Mouse (Mus musculus) hindbrain, embryonic 14.5 days (tissue): ENCODE results near the gene Lfng. TPM values are rescaled to one million over a fixed set of nuclear protein-coding genes. Genes with fewer than 3 reads are reported as not detected.

ENCODE experiments used
- ATAC-seq: fragments of 200-750 bp; cut with Nextera tagmentation; 2 replicates; pipeline ENCODE4 v1.8.0; 2017; ENCODE audit warnings: moderate number of reproducible peaks, mild to moderate bottlenecking, moderate TSS enrichment, moderate library complexity; ENCODE audit not compliant: low FRiP score
- DNase-seq: peaks from one replicate; pipeline ENCODE4 v3.0.0-alpha.2; 2015; ENCODE audit warnings: low spot score
- H3K27ac ChIP-seq: fragments of 300-500 bp; sonication (generic); 2 replicates; pipeline ENCODE4 v1.5.1; 2014; ENCODE audit warnings: mild to moderate bottlenecking, moderate library complexity
- H3K27me3 ChIP-seq: fragments of 300-500 bp; sonication (generic); 2 replicates; pipeline ENCODE4 v1.6.1; 2014; ENCODE audit warnings: mild to moderate bottlenecking, low read length, mixed read lengths; ENCODE audit not compliant: control insufficient read depth, insufficient read depth
- H3K36me3 ChIP-seq: fragments of 300-500 bp; sonication (generic); replicated peaks from 2 replicates; pipeline ENCODE4 v1.6.1; 2014; ENCODE audit not compliant: control insufficient read depth, insufficient read depth
- H3K4me1 ChIP-seq: fragments of 300-500 bp; sonication (generic); replicated peaks from 2 replicates; pipeline ENCODE4 v1.6.1; 2014; ENCODE audit warnings: antibody characterized with exemption, low read length, mixed read lengths; ENCODE audit not compliant: control insufficient read depth, insufficient read depth
- H3K4me2 ChIP-seq: fragments of 300-500 bp; sonication (generic); replicated peaks from 2 replicates; pipeline ENCODE4 v1.6.1; 2014; ENCODE audit warnings: mild to moderate bottlenecking, moderate library complexity
- H3K4me3 ChIP-seq: fragments of 300-500 bp; sonication (generic); replicated peaks from 2 replicates; pipeline ENCODE4 v1.5.1; 2014; ENCODE audit warnings: mild to moderate bottlenecking, low read length
- H3K9ac ChIP-seq: fragments of 300-500 bp; sonication (generic); 2 replicates; pipeline ENCODE4 v1.6.1; 2014
- H3K9me3 ChIP-seq: fragments of 300-500 bp; sonication (generic); 2 replicates; pipeline ENCODE4 v1.6.1; 2016; ENCODE audit warnings: low read length; ENCODE audit not compliant: control insufficient read depth
- WGBS: fragments of 180-500 bp; shearing (Covaris S2); extraction: QIAGEN DNeasy Blood & Tissue Kit; methylation state at CpG from one replicate; pipeline ENCODE4 v1.1.7; 2014; 5-methylcytosine and 5-hydroxymethylcytosine counted together
- polyA plus RNA-seq: library from polyadenylated mRNA; unstranded; fragments of >200 nt; fragmentation: Nextera tagmentation; extraction: Ambion mirVana; gene quantifications from 2 replicates; pipeline ENCODE4 v1.2.1, GENCODE M21; 2014

Lfng gene
- polyA plus RNA-seq, 1 experiment from 2014 or later = 25.7 TPM

DNA sequence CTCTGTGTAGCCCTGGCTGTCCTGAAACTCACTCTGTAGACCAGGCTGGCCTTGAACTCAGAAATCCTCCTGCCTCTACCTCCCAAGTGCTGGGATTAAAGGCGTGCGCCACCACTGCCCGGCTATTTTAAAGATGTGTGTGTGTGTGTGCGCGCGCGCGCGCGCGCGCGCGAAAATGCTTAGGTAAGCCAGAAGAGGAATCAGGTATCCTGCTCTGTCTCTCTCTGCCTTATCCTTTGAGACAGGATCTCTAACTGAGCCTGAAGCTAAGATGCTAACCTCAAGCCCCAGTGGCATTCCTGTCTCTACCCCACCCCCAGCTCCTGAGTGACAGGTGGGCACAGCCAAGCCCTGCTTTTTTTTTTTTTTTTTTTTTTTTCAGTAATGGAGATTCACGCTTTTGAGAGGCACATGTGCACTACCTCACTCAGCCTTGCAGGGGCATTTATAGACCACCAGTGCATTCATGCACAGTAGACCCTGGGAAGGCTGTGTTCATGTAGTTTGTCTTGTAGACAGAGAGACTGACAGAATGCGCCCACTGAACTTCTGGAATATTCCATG is 38.0 kb upstream of the Lfng start:
- no peak for ATAC-seq
- no peak overlapping the region for H3K4me3 ChIP-seq
- WGBS = 85% methylated on average over 16 of the region's 16 CpGs
- no peak overlapping the region for H3K4me2 ChIP-seq
- no peaks in the 10 kb centered on the region for H3K4me1 ChIP-seq
- no peak overlapping the region for H3K9ac ChIP-seq
- no peaks in the 10 kb centered on the region for H3K27me3 ChIP-seq
- no peaks in the 10 kb centered on the region for H3K36me3 ChIP-seq
- H3K9me3 ChIP-seq = no peaks in the 10 kb centered on the region
- H3K27ac ChIP-seq = no peak overlapping the region
- DNase-seq = no peak

- WGBS = 84% methylated on average over 13 of the region's 13 CpGs
- ATAC-seq = no peak
- no peaks in the 10 kb centered on the region for H3K36me3 ChIP-seq
Observed at GRCm38 (mm10) chr5:140570223-140570870, 36.8 kb upstream of the Lfng start.

DNA sequence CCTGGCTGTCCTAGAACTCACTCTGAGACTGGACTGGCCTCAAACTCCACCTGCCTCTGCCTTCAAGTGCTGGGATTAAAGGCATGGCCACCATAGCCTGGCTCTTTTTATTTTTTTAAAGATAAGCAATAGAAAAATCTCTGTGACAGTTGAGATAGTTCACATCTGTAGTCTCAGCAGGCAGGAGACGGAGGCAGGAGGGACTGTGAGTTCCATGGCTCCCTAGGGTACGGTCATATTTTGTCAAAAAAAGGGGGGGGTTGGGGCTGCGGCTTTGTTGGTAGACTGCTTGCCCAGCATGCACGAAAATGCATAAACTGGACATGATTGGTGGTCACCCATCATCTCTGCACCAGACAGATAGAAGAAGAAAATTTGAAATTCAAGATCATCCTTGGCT is 35.9 kb upstream of the Lfng start:
- H3K27ac ChIP-seq = no peak overlapping the region
- no peaks in the 10 kb centered on the region for H3K36me3 ChIP-seq
- H3K4me1 ChIP-seq = no peaks in the 10 kb centered on the region
- 47% methylated on average over 4 of the region's 4 CpGs for WGBS
- no peaks in the 10 kb centered on the region for H3K27me3 ChIP-seq
- no peaks in the 10 kb centered on the region for H3K9me3 ChIP-seq
- ATAC-seq (no peak), DNase-seq (no peak)
- no peak overlapping the region for H3K9ac ChIP-seq
- no peak overlapping the region for H3K4me3 ChIP-seq
- no peak overlapping the region for H3K4me2 ChIP-seq

More at GRCm38 (mm10) chr5:140570223-140570870, 36.8 kb upstream of the Lfng start:
- no peak for DNase-seq
- Histone ChIP-seq H3K9me3 (no peaks in the 10 kb centered on the region), H3K4me2 (no peak overlapping the region), H3K4me3 (no peak overlapping the region), H3K4me1 (no peaks in the 10 kb centered on the region), H3K9ac (no peak overlapping the region), H3K27ac (no peak overlapping the region), H3K27me3 (no peaks in the 10 kb centered on the region)

- ATAC-seq (no peak), DNase-seq (no peak)
- Histone ChIP-seq H3K9ac (no peak overlapping the region), H3K36me3 (no peaks in the 10 kb centered on the region), H3K27me3 (no peaks in the 10 kb centered on the region), H3K4me2 (no peak overlapping the region), H3K4me1 (no peaks in the 10 kb centered on the region), H3K9me3 (no peaks in the 10 kb centered on the region), H3K4me3 (no peak overlapping the region), H3K27ac (no peak overlapping the region)
- WGBS = 47% methylated on average over 10 of the region's 10 CpGs
Observed at GRCm38 (mm10) chr5:140571673-140572072, 35.4 kb upstream of the Lfng start.

- no peak overlapping the region for H3K9ac ChIP-seq
- H3K36me3 ChIP-seq = no peaks in the 10 kb centered on the region
- no peak for DNase-seq
- H3K4me1 ChIP-seq = no peaks in the 10 kb centered on the region
- no peak for ATAC-seq
- no peak overlapping the region for H3K4me2 ChIP-seq
- no peak overlapping the region for H3K27ac ChIP-seq
- H3K27me3 ChIP-seq = no peaks in the 10 kb centered on the region
- no peaks in the 10 kb centered on the region for H3K9me3 ChIP-seq
- 77% methylated on average over 6 of the region's 6 CpGs for WGBS
- no peak overlapping the region for H3K4me3 ChIP-seq
Observed at GRCm38 (mm10) chr5:140572611-140573010, 34.5 kb upstream of the Lfng start.

DNA sequence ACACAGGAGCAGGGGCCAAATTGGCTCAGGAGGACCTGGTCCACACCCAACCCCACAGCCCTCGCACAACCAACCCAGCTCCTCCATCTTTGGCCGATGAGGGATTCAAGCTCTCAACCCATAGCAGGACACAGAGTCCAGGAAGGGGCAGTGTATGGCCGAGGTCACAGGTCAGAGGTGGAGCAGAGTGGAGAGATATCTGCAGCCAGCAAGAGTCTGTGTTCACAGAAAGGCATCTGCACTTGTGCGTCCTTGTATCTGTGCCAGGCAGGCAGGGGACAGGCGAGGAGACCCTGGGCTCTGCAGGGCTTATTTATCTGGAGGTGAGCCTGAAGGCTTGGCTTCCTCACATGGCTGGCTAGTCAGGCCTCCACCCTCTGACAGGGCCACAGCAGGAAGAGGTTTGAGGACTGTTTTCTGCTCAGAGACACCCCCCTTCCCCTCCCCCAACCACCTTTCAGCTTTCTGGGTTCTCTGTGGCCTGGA is 31.7 kb upstream of the Lfng start:
- no peak overlapping the region for H3K4me2 ChIP-seq
- DNase-seq (no peak), ATAC-seq (no peak)
- H3K27ac ChIP-seq = no peak overlapping the region
- WGBS = 57% methylated on average over 5 of the region's 5 CpGs
- no peaks in the 10 kb centered on the region for H3K36me3 ChIP-seq
- no peaks in the 10 kb centered on the region for H3K9me3 ChIP-seq
- no peak overlapping the region for H3K9ac ChIP-seq
- H3K4me3 ChIP-seq = no peak overlapping the region
- peaks cover 15% of the 10 kb centered on the region; the same call in 1 of the 2 replicates for H3K4me1 ChIP-seq
- no peaks in the 10 kb centered on the region for H3K27me3 ChIP-seq

DNA sequence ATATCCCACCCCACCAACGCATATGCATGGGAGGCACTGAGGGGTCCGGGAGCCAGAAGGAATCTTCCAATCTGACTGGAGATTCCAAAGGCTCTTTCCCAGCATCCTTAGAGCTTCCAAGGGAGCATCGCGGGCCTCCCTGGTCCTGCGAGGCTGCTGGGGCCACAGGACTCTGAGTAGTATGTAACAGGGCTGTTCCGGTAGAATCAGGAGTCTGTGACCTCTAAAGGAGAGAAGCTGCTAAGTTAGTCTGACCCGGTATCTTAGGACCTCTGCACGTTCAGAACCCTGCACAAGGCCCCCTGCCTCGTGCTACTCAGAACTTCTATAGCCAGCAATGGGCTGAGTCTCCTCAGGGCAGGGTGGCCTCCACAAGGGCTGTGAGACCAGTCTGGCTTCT is 27.9 kb upstream of the Lfng start:
- no peak for DNase-seq
- ATAC-seq = no peak

GRCm38 (mm10) chr5:140579771-140580170 is 27.3 kb upstream of the Lfng start:
- ATAC-seq (peak; percentile 63), DNase-seq (peak; percentile 49)
- no peaks in the 10 kb centered on the region for H3K27me3 ChIP-seq
- H3K4me2 ChIP-seq = no peak overlapping the region
- H3K4me3 ChIP-seq = no peak overlapping the region
- no peaks in the 10 kb centered on the region for H3K9me3 ChIP-seq
- no peaks in the 10 kb centered on the region for H3K36me3 ChIP-seq
- H3K4me1 ChIP-seq = peaks cover 41% of the 10 kb centered on the region
- WGBS = 7% methylated on average over 6 of the region's 6 CpGs
- no peak overlapping the region for H3K27ac ChIP-seq
- H3K9ac ChIP-seq = no peak overlapping the region

More for the DNA sequence above, 27.9 kb upstream of the Lfng start:
- Histone ChIP-seq H3K27me3 (no peaks in the 10 kb centered on the region), H3K27ac (no peak overlapping the region), H3K4me1 (peaks cover 38% of the 10 kb centered on the region), H3K9ac (no peak overlapping the region), H3K9me3 (no peaks in the 10 kb centered on the region), H3K4me2 (no peak overlapping the region), H3K4me3 (no peak overlapping the region), H3K36me3 (no peaks in the 10 kb centered on the region)
- WGBS = 14% methylated on average over 9 of the region's 9 CpGs

GRCm38 (mm10) chr5:140581569-140581968 is 25.6 kb upstream of the Lfng start:
- 6% methylated on average over 5 of the region's 5 CpGs for WGBS
- no peak overlapping the region for H3K4me2 ChIP-seq
- no peak for DNase-seq
- H3K36me3 ChIP-seq = no peaks in the 10 kb centered on the region
- no peak for ATAC-seq
- no peak overlapping the region for H3K27ac ChIP-seq
- H3K4me3 ChIP-seq = no peak overlapping the region
- no peaks in the 10 kb centered on the region for H3K27me3 ChIP-seq
- no peak overlapping the region for H3K9ac ChIP-seq
- H3K9me3 ChIP-seq = no peaks in the 10 kb centered on the region
- H3K4me1 ChIP-seq = peaks cover 41% of the 10 kb centered on the region
